11 mouse cellular contexts compared by ENCODE assay signal in the genomic region with DNA sequence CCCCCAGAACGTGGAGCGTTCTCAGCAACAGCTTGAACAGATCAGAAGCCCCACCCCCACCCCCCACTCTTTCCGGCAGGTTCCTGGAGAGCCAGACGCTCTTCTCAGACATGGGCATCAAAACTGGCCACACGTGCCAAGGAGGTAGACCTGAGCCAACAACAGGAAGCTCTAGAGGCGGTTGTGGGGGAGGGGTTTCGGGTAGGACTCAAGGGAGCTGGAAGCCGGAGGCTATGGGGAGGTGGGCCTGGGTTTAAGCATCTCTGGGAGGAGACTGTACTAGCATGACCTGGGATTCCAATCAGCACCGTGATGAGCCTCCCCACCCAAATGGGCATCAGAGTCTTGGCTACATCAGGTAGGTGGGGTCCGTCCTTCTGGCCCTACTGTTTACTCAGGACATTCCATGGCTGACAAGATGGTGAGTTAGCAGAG. TPM values are rescaled to one million over a fixed set of nuclear protein-coding genes. Genes with fewer than 3 reads are reported as not detected.
DNase-seq lines count a peak whose midpoint lies in the region; ATAC-seq and TF ChIP-seq lines count a peak whose summit lies in the region.
"Had no signal": no experiment of that assay in that cellular context is flagged by ENCODE, and none has a peak within 500 bp of the region (broad histone marks: within the 10 kb centered on the region; RNA-seq: fewer than 3 reads in every experiment).

No protein-coding gene starts in this region.

- peaks cover 44% of the 10 kb centered on the region for H3K4me1 ChIP-seq in intestine, embryonic 14.5 days (replicated peaks; ENCODE audit: control insufficient read depth, insufficient read depth, low read length)
- H3K4me1 ChIP-seq in intestine, postnatal 0 days (replicated peaks; ENCODE audit: control insufficient read depth, insufficient read depth, low read length), result no peaks in the 10 kb centered on the region
- H3K4me1 ChIP-seq in limb, embryonic 12.5 days (replicated peaks), result peaks cover 59% of the 10 kb centered on the region
- peaks cover 16% of the 10 kb centered on the region for H3K4me1 ChIP-seq in neural tube, embryonic 15.5 days
- H3K4me1 ChIP-seq in midbrain, embryonic 16.5 days (ENCODE audit: control insufficient read depth, insufficient read depth, low read length), result peaks cover 6% of the 10 kb centered on the region

- H3K36me3 ChIP-seq in intestine, embryonic 14.5 days (ENCODE audit: control insufficient read depth, insufficient read depth, low read length), result no peaks in the 10 kb centered on the region
- no peaks in the 10 kb centered on the region for H3K36me3 ChIP-seq in intestine, postnatal 0 days (ENCODE audit: control insufficient read depth, insufficient read depth)
- H3K36me3 ChIP-seq in limb, embryonic 12.5 days, result no peaks in the 10 kb centered on the region
- H3K36me3 ChIP-seq in neural tube, embryonic 15.5 days, result no peaks in the 10 kb centered on the region
- no peaks in the 10 kb centered on the region for H3K36me3 ChIP-seq in midbrain, embryonic 16.5 days (ENCODE audit: control insufficient read depth, insufficient read depth, low read length)

- 32% methylated on average over 10 of the region's 10 CpGs for WGBS in intestine, embryonic 14.5 days
- WGBS in intestine, postnatal 0 days, result 46% methylated on average over 10 of the region's 10 CpGs
- 65% methylated on average over 10 of the region's 10 CpGs for WGBS in limb, embryonic 12.5 days
- WGBS in neural tube, embryonic 15.5 days, result 82% methylated on average over 10 of the region's 10 CpGs
- WGBS in midbrain, embryonic 16.5 days, result 82% methylated on average over 10 of the region's 10 CpGs

- no peak for TF ChIP-seq CTCF in intestine, postnatal 0 days (IDR thresholded peaks at IDR 0.05; ENCODE audit: low read depth)

- no peak for DNase-seq in intestine, embryonic 14.5 days (ENCODE audit: low spot score)
- peak; percentile 80 for DNase-seq in 3T3-L1 (ENCODE audit: low read depth, low spot score)
- DNase-seq: cerebellum, adult 18-20 months had no signal

- no peaks in the 10 kb centered on the region for H3K9me3 ChIP-seq in intestine, embryonic 14.5 days (ENCODE audit: control insufficient read depth, low read length)
- no peaks in the 10 kb centered on the region for H3K9me3 ChIP-seq in intestine, postnatal 0 days (ENCODE audit: control insufficient read depth)
- no peaks in the 10 kb centered on the region for H3K9me3 ChIP-seq in limb, embryonic 12.5 days
- no peaks in the 10 kb centered on the region for H3K9me3 ChIP-seq in neural tube, embryonic 15.5 days (replicated peaks)
- H3K9me3 ChIP-seq in midbrain, embryonic 16.5 days (replicated peaks; ENCODE audit: control insufficient read depth, low read length, poor library complexity, severe bottlenecking), result no peaks in the 10 kb centered on the region

- no peak overlapping the region for H3K9ac ChIP-seq in intestine, embryonic 14.5 days (ENCODE audit: low read length)
- H3K9ac ChIP-seq in intestine, postnatal 0 days (ENCODE audit: low read depth, low read length), result no peak overlapping the region
- H3K9ac ChIP-seq in limb, embryonic 12.5 days (replicated peaks), result 0 out of 2 replicates have a peak overlapping the region, but pooled peaks have one; percentile 23
- H3K9ac ChIP-seq in neural tube, embryonic 15.5 days (replicated peaks), result no peak overlapping the region
- no peak overlapping the region for H3K9ac ChIP-seq in midbrain, embryonic 16.5 days (ENCODE audit: low read depth, low read length)

- H3K4me3 ChIP-seq in intestine, embryonic 14.5 days (ENCODE audit: low read depth, low read length), result no peak overlapping the region
- H3K4me3 ChIP-seq in intestine, postnatal 0 days (ENCODE audit: low read depth, low read length), result no peak overlapping the region
- no peak overlapping the region for H3K4me3 ChIP-seq in limb, embryonic 12.5 days (replicated peaks)
- no peak overlapping the region for H3K4me3 ChIP-seq in neural tube, embryonic 15.5 days (replicated peaks)
- no peak overlapping the region for H3K4me3 ChIP-seq in midbrain, embryonic 16.5 days (ENCODE audit: low read depth, low read length)

- ATAC-seq in intestine, embryonic 14.5 days (replicated peaks; ENCODE audit: low FRiP score, low TSS enrichment, low read depth), result no peak
- no peak for ATAC-seq in intestine, postnatal 0 days
- ATAC-seq in activated CD4-positive, CD25-positive, alpha-beta regulatory T cell, adult 4 months, result peak; percentile 71
- no peak for ATAC-seq in limb, embryonic 12.5 days (ENCODE audit: insufficient number of reproducible peaks, insufficient read depth, low FRiP score, low TSS enrichment, low read depth)
- ATAC-seq in neural tube, embryonic 15.5 days (ENCODE audit: low FRiP score), result no peak
- ATAC-seq in midbrain, embryonic 16.5 days, result no peak
- no peak for ATAC-seq in granulocyte monocyte progenitor cell, adult 5-6 weeks (replicated peaks; ENCODE audit: poor library complexity, severe bottlenecking)

- no peaks in the 10 kb centered on the region for H3K27me3 ChIP-seq in intestine, embryonic 14.5 days (replicated peaks; ENCODE audit: control insufficient read depth, insufficient read depth, low read length)
- H3K27me3 ChIP-seq in intestine, postnatal 0 days (replicated peaks; ENCODE audit: control insufficient read depth, insufficient read depth, low read length), result 0 out of 2 replicates have a peak, but pooled peaks cover 3% of the 10 kb centered on the region
- no peaks in the 10 kb centered on the region; the same call in 1 of the 2 replicates for H3K27me3 ChIP-seq in limb, embryonic 12.5 days
- H3K27me3 ChIP-seq in neural tube, embryonic 15.5 days (replicated peaks), result no peaks in the 10 kb centered on the region
- no peaks in the 10 kb centered on the region for H3K27me3 ChIP-seq in midbrain, embryonic 16.5 days (ENCODE audit: control insufficient read depth, insufficient read depth, low read depth, low read length)

- H3K27ac ChIP-seq in intestine, embryonic 14.5 days (ENCODE audit: low read depth), result no peak overlapping the region
- no peak overlapping the region for H3K27ac ChIP-seq in intestine, postnatal 0 days (ENCODE audit: low read depth, low read length)
- no peak overlapping the region for H3K27ac ChIP-seq in limb, embryonic 12.5 days
- no peak overlapping the region for H3K27ac ChIP-seq in neural tube, embryonic 15.5 days (replicated peaks)
- no peak overlapping the region for H3K27ac ChIP-seq in midbrain, embryonic 16.5 days (ENCODE audit: low read length)

- H3K4me2 ChIP-seq in intestine, embryonic 14.5 days (ENCODE audit: low read length), result peak overlapping the region; percentile 8; the same call in 1 of the 2 replicates
- H3K4me2 ChIP-seq in intestine, postnatal 0 days (replicated peaks; ENCODE audit: low read depth), result no peak overlapping the region
- H3K4me2 ChIP-seq in limb, embryonic 12.5 days, result no peak overlapping the region
- no peak overlapping the region for H3K4me2 ChIP-seq in neural tube, embryonic 15.5 days
- no peak overlapping the region for H3K4me2 ChIP-seq in midbrain, embryonic 16.5 days (ENCODE audit: low read length)
- H3K4me2 ChIP-seq: liver, embryonic 11.5 days had no signal

RNA-seq across cellular contexts. Expression of a gene that starts 5.4 kb away (rescaled TPM):
- 80.9 and 83.9 TPM in 2 replicates for polyA plus RNA-seq in intestine, embryonic 14.5 days (2014; fragmentation: Nextera tagmentation; extraction: Ambion mirVana)
- polyA plus RNA-seq in intestine, postnatal 0 days (2015; fragmentation: Nextera tagmentation; extraction: Ambion mirVana), result 38.9 TPM in 2 replicates
- polyA plus RNA-seq in activated CD4-positive, CD25-positive, alpha-beta regulatory T cell, adult 4 months (2017; shearing (Covaris generic)), result 10 to 100 TPM; 10.2 to 11.2 TPM
- polyA plus RNA-seq in limb, embryonic 12.5 days (2016; fragmentation: Nextera tagmentation; extraction: Ambion mirVana), result 77.6 and 91.3 TPM in 2 replicates
- polyA plus RNA-seq in neural tube, embryonic 15.5 days (2015; fragmentation: Nextera tagmentation; extraction: Ambion mirVana), result 84.6 and 86.6 TPM in 2 replicates
- 83.6 and 98.8 TPM in 2 replicates for polyA plus RNA-seq in midbrain, embryonic 16.5 days (2015; fragmentation: Nextera tagmentation; extraction: Ambion mirVana)
- total RNA-seq in granulocyte monocyte progenitor cell, adult 5-6 weeks (2014; fragmentation: Nextera tagmentation), result 1.8 and 3.5 TPM in 2 replicates
- total RNA-seq in granulocyte monocyte progenitor cell, adult 5-6 weeks (2017), result 2.5 and 12.7 TPM in 2 replicates

RNA-seq across cellular contexts. Expression of a gene that starts 18.6 kb away (rescaled TPM):
- polyA plus RNA-seq in intestine, embryonic 14.5 days (2014; fragmentation: Nextera tagmentation; extraction: Ambion mirVana), result 0.61 and 0.69 TPM in 2 replicates
- 0.12 TPM in 2 replicates for polyA plus RNA-seq in intestine, postnatal 0 days (2015; fragmentation: Nextera tagmentation; extraction: Ambion mirVana)
- under 1 TPM; 0.24 to 0.45 TPM for polyA plus RNA-seq in activated CD4-positive, CD25-positive, alpha-beta regulatory T cell, adult 4 months (2017; shearing (Covaris generic))
- polyA plus RNA-seq in limb, embryonic 12.5 days (2016; fragmentation: Nextera tagmentation; extraction: Ambion mirVana), result 0.59 and 0.60 TPM in 2 replicates
- 0.18 and 0.37 TPM in 2 replicates for polyA plus RNA-seq in neural tube, embryonic 15.5 days (2015; fragmentation: Nextera tagmentation; extraction: Ambion mirVana)
- 0.10 and 0.15 TPM in 2 replicates for polyA plus RNA-seq in midbrain, embryonic 16.5 days (2015; fragmentation: Nextera tagmentation; extraction: Ambion mirVana)
- not detected in 2 replicates for total RNA-seq in granulocyte monocyte progenitor cell, adult 5-6 weeks (2014; fragmentation: Nextera tagmentation)
- total RNA-seq in granulocyte monocyte progenitor cell, adult 5-6 weeks (2017), result not detected in 2 replicates
- polyA plus RNA-seq: liver, embryonic 11.5 days; stomach, embryonic 14.5 days had no signal

RNA-seq across cellular contexts. Expression of a gene that starts 41.0 kb away (rescaled TPM):
- 108 and 120 TPM in 2 replicates for polyA plus RNA-seq in intestine, embryonic 14.5 days (2014; fragmentation: Nextera tagmentation; extraction: Ambion mirVana)
- polyA plus RNA-seq in intestine, postnatal 0 days (2015; fragmentation: Nextera tagmentation; extraction: Ambion mirVana), result 348 and 382 TPM in 2 replicates
- polyA plus RNA-seq in activated CD4-positive, CD25-positive, alpha-beta regulatory T cell, adult 4 months (2017; shearing (Covaris generic)), result 100 to 1,000 TPM in 1 of 2 experiments, 10 to 100 TPM in 1; 98.4 to 147 TPM
- 4.1 and 4.3 TPM in 2 replicates for polyA plus RNA-seq in limb, embryonic 12.5 days (2016; fragmentation: Nextera tagmentation; extraction: Ambion mirVana)
- 3.6 and 20.7 TPM in 2 replicates for polyA plus RNA-seq in neural tube, embryonic 15.5 days (2015; fragmentation: Nextera tagmentation; extraction: Ambion mirVana)
- 3.8 and 4.4 TPM in 2 replicates for polyA plus RNA-seq in midbrain, embryonic 16.5 days (2015; fragmentation: Nextera tagmentation; extraction: Ambion mirVana)
- 85.3 and 107 TPM in 2 replicates for total RNA-seq in granulocyte monocyte progenitor cell, adult 5-6 weeks (2014; fragmentation: Nextera tagmentation)
- total RNA-seq in granulocyte monocyte progenitor cell, adult 5-6 weeks (2017), result 36.0 and 44.8 TPM in 2 replicates

RNA-seq across cellular contexts. Expression of a gene that starts 58.0 kb away (rescaled TPM):
- polyA plus RNA-seq in intestine, embryonic 14.5 days (2014; fragmentation: Nextera tagmentation; extraction: Ambion mirVana), result 30.1 and 32.9 TPM in 2 replicates
- 35.0 and 36.1 TPM in 2 replicates for polyA plus RNA-seq in intestine, postnatal 0 days (2015; fragmentation: Nextera tagmentation; extraction: Ambion mirVana)
- polyA plus RNA-seq in activated CD4-positive, CD25-positive, alpha-beta regulatory T cell, adult 4 months (2017; shearing (Covaris generic)), result 10 to 100 TPM; 21.3 to 23.3 TPM
- polyA plus RNA-seq in limb, embryonic 12.5 days (2016; fragmentation: Nextera tagmentation; extraction: Ambion mirVana), result 30.5 and 32.0 TPM in 2 replicates
- 28.9 and 29.4 TPM in 2 replicates for polyA plus RNA-seq in neural tube, embryonic 15.5 days (2015; fragmentation: Nextera tagmentation; extraction: Ambion mirVana)
- polyA plus RNA-seq in midbrain, embryonic 16.5 days (2015; fragmentation: Nextera tagmentation; extraction: Ambion mirVana), result 24.9 and 27.8 TPM in 2 replicates
- total RNA-seq in granulocyte monocyte progenitor cell, adult 5-6 weeks (2014; fragmentation: Nextera tagmentation), result 29.7 and 34.6 TPM in 2 replicates
- 18.6 and 21.0 TPM in 2 replicates for total RNA-seq in granulocyte monocyte progenitor cell, adult 5-6 weeks (2017)
